ENCODE assay signal across 9 mouse cellular contexts in the genomic region with DNA sequence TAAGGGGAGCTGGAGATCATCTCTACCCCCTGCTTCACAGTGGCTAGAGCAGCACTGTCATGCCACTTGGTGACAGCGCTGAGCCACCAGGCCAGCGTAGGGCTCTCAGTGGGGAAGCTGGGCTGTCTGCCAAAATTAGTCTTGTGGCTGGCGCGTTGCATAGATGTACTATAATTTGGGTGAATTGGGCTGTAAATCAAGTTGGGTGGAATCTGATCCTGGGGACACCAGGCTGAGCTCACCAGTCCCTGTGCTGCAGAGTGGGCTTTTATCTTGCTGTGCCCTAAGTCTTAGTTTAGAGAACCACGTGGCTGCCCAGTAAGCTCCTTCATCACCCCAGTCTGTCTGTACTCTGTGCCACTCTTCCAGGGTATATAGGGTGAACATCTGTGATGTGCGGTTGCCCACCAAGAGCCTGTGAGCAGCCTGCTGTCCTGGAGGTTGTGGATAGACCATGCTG. TPM values are rescaled to one million over a fixed set of nuclear protein-coding genes. Genes with fewer than 3 reads are reported as not detected.
A peak's percentile ranks its signal among the peaks of the same experiment; 100 is the strongest.
DNase-seq lines count a peak whose midpoint lies in the region; ATAC-seq lines count a peak whose summit lies in the region.
"Had no signal": no experiment of that assay in that cellular context is flagged by ENCODE, and none has a peak within 500 bp of the region (broad histone marks: within the 10 kb centered on the region; RNA-seq: fewer than 3 reads in every experiment).

No protein-coding gene starts in this region.

- peak overlapping the region; percentile 45 for H3K27ac ChIP-seq in embryonic facial prominence, embryonic 13.5 days
- peak overlapping the region; percentile 32; the same call in 1 of the 2 replicates for H3K27ac ChIP-seq in midbrain, embryonic 14.5 days (replicated peaks; ENCODE audit: low read depth, low read length)
- H3K27ac ChIP-seq: limb, embryonic 15.5 days had no signal

- WGBS in embryonic facial prominence, embryonic 13.5 days, result 45% methylated on average over 6 of the region's 6 CpGs
- WGBS in midbrain, embryonic 14.5 days, result 60% methylated on average over 6 of the region's 6 CpGs

- H3K4me1 ChIP-seq in embryonic facial prominence, embryonic 13.5 days, result peaks cover 29% of the 10 kb centered on the region
- peaks cover 4% of the 10 kb centered on the region; the same call in 1 of the 2 replicates for H3K4me1 ChIP-seq in midbrain, embryonic 14.5 days (ENCODE audit: control insufficient read depth, insufficient read depth, low read length)

- intact Hi-C loops in heart, postnatal 10 days (cut with DNase I), result no loop called here

- H3K9ac ChIP-seq in embryonic facial prominence, embryonic 13.5 days, result peak overlapping the region; percentile 51; the same call in 1 of the 2 replicates
- H3K9ac ChIP-seq in midbrain, embryonic 14.5 days (replicated peaks; ENCODE audit: low read length), result no peak overlapping the region
- H3K9ac ChIP-seq: limb, embryonic 15.5 days had no signal

- H3K27me3 ChIP-seq in embryonic facial prominence, embryonic 13.5 days, result no peaks in the 10 kb centered on the region
- no peaks in the 10 kb centered on the region for H3K27me3 ChIP-seq in midbrain, embryonic 14.5 days (ENCODE audit: control insufficient read depth, insufficient read depth, low read length)
- H3K27me3 ChIP-seq: limb, embryonic 15.5 days had no signal

- peaks cover 96% of the 10 kb centered on the region for H3K36me3 ChIP-seq in embryonic facial prominence, embryonic 13.5 days
- peaks cover 76% of the 10 kb centered on the region for H3K36me3 ChIP-seq in midbrain, embryonic 14.5 days (ENCODE audit: control insufficient read depth, insufficient read depth, low read length)

- 0 out of 2 replicates have a peak, but pooled peaks have one; percentile 39 for ATAC-seq in embryonic facial prominence, embryonic 13.5 days (ENCODE audit: insufficient number of reproducible peaks, insufficient read depth, low FRiP score, low TSS enrichment, low read depth)
- peak; percentile 51; the same call in 1 of the 2 replicates for ATAC-seq in midbrain, embryonic 14.5 days (ENCODE audit: low FRiP score, low TSS enrichment)
- ATAC-seq in erythroblast, adult 5-6 weeks (replicated peaks; ENCODE audit: low FRiP score, poor library complexity, severe bottlenecking), result no peak

- H3K4me3 ChIP-seq in embryonic facial prominence, embryonic 13.5 days, result no peak overlapping the region
- no peak overlapping the region for H3K4me3 ChIP-seq in midbrain, embryonic 14.5 days (replicated peaks; ENCODE audit: low read depth, low read length)
- H3K4me3 ChIP-seq: limb, embryonic 15.5 days had no signal

- DNase-seq in urinary bladder, postnatal 14 days (ENCODE audit: low spot score), result peak; percentile 32
- DNase-seq in urinary bladder, postnatal 25 days (ENCODE audit: low spot score), result no peak
- peak; percentile 67 to 70 for DNase-seq in heart, postnatal 10 days
- DNase-seq in layer of hippocampus, adult 9-10 months (ENCODE audit: low spot score), result peak; percentile 52
- peak; percentile 82 for DNase-seq in midbrain, embryonic 14.5 days
- DNase-seq in c-Kit-positive CD71-positive TER-119-positive erythroid progenitor cells, embryonic 14.5 days (ENCODE audit: low spot score), result no peak

- H3K4me2 ChIP-seq in embryonic facial prominence, embryonic 13.5 days, result 0 out of 2 replicates have a peak overlapping the region, but pooled peaks have one; percentile 16
- H3K4me2 ChIP-seq in midbrain, embryonic 14.5 days (ENCODE audit: low read length), result no peak overlapping the region
- H3K4me2 ChIP-seq: limb, embryonic 15.5 days had no signal

- no peaks in the 10 kb centered on the region for H3K9me3 ChIP-seq in embryonic facial prominence, embryonic 13.5 days
- H3K9me3 ChIP-seq in midbrain, embryonic 14.5 days (ENCODE audit: control insufficient read depth, low read length), result no peaks in the 10 kb centered on the region
- H3K9me3 ChIP-seq: limb, embryonic 15.5 days had no signal

RNA-seq across cellular contexts. Expression of a gene that starts 20.8 kb away (rescaled TPM):
- 98.4 and 105 TPM in 2 replicates for polyA plus RNA-seq in embryonic facial prominence, embryonic 13.5 days (2015; fragmentation: Nextera tagmentation; extraction: Ambion mirVana)
- 10 to 100 TPM; 48.1 to 52.9 TPM for total RNA-seq in heart, postnatal 10 days (2021)
- 104 and 105 TPM in 2 replicates for polyA plus RNA-seq in midbrain, embryonic 14.5 days (2014; fragmentation: Nextera tagmentation; extraction: Ambion mirVana)
- 6.1 and 11.7 TPM in 2 replicates for total RNA-seq in erythroblast, adult 5-6 weeks (2015; ENCODE audit: low replicate concordance)
- 18.0 and 25.0 TPM in 2 replicates for total RNA-seq in erythroblast, adult 5-6 weeks (2017; ENCODE audit: low replicate concordance)

RNA-seq across cellular contexts. Expression of a gene that starts 23.7 kb away (rescaled TPM):
- 397 and 420 TPM in 2 replicates for polyA plus RNA-seq in embryonic facial prominence, embryonic 13.5 days (2015; fragmentation: Nextera tagmentation; extraction: Ambion mirVana)
- 100 to 1,000 TPM; 794 to 859 TPM for total RNA-seq in heart, postnatal 10 days (2021)
- 478 and 643 TPM in 2 replicates for polyA plus RNA-seq in midbrain, embryonic 14.5 days (2014; fragmentation: Nextera tagmentation; extraction: Ambion mirVana)
- total RNA-seq in erythroblast, adult 5-6 weeks (2015; ENCODE audit: low replicate concordance), result 17.7 and 29.7 TPM in 2 replicates
- 21.3 and 29.1 TPM in 2 replicates for total RNA-seq in erythroblast, adult 5-6 weeks (2017; ENCODE audit: low replicate concordance)

RNA-seq across cellular contexts. Expression of a gene that starts 23.9 kb away (rescaled TPM):
- 19.2 and 24.6 TPM in 2 replicates for polyA plus RNA-seq in embryonic facial prominence, embryonic 13.5 days (2015; fragmentation: Nextera tagmentation; extraction: Ambion mirVana)
- 1 to 10 TPM; 5.4 to 9.8 TPM for total RNA-seq in heart, postnatal 10 days (2021)
- 17.6 and 18.5 TPM in 2 replicates for polyA plus RNA-seq in midbrain, embryonic 14.5 days (2014; fragmentation: Nextera tagmentation; extraction: Ambion mirVana)
- 0.38 and 1.0 TPM in 2 replicates for total RNA-seq in erythroblast, adult 5-6 weeks (2015; ENCODE audit: low replicate concordance)
- total RNA-seq in erythroblast, adult 5-6 weeks (2017; ENCODE audit: low replicate concordance), result 1.4 and 8.3 TPM in 2 replicates

Comparison
In these comparisons a context has a peak if more than half of its experiments do, and no peak if none do; other contexts are left out.
1. DNase-seq: peak in urinary bladder, postnatal 14 days (single experiment), heart, postnatal 10 days (2 of 2), layer of hippocampus, adult 9-10 months (single experiment) and midbrain, embryonic 14.5 days (single experiment); none in urinary bladder, postnatal 25 days (single experiment) and c-Kit-positive CD71-positive TER-119-positive erythroid progenitor cells, embryonic 14.5 days (single experiment).
2. RNA of a gene that starts 23.7 kb away (total RNA-seq): 794 to 859 TPM in heart, postnatal 10 days; 17.7 to 29.7 TPM in erythroblast, adult 5-6 weeks; every median in the first group is over 10 times any median in the second.